Mouse (Mus musculus) cerebellum, adult 9-11 months (tissue): ENCODE results near the gene Gm12216.
"Not testable (repeated sequence)": the region's sequence is repeated elsewhere in the genome, so short reads cannot be mapped to it uniquely, and the experiment has no call there.

Source experiments
- DNase-seq: peaks from one replicate; pipeline ENCODE4 v3.0.0; 2022

Gene Gm12216

DNA sequence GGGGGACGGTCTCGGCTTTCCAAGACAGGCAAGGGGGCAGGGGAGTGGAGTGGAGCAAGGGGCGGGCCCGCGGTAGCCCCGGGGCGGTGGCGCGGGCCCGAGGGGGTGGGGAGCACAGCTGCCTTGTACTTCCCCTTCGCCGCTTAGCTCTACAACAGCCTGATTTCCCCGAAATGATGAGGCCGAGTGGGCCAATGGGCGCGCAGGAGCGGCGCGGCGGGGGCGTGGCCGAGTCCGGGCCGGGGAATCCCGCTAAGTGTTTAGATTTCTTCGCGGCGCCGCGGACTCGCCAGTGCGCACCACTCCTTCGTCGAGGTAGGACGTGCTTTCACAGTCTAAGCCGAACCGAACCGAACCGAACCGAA is 89.3 kb downstream of the Gm12216 start, which contains the start of gene Irf1:
Gene Irf1, plus strand, starts transcription at position 255 of the 365 bp plus-strand sequence.
- peak; percentile 66 for DNase-seq

DNA sequence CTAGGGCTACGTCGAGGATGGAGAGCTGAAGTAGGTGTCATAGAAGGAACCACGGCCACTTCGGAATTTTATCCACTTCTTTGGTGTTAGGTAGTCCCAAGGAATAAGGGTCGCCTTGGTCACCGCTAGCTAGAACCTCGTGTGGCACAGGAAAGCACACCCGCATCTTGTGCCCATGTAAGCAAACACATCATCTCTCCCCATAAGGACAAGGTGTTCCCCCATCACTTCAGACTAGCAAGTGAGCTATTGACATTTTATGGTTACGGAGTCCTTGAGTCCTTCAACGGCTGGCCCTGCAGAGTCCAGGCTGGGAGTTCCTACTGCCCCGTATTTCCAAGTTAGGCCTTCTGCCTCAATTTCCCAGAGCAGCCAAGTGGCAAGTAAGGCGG is 89.9 kb downstream of the Gm12216 start:
- DNase-seq: no peak

DNA sequence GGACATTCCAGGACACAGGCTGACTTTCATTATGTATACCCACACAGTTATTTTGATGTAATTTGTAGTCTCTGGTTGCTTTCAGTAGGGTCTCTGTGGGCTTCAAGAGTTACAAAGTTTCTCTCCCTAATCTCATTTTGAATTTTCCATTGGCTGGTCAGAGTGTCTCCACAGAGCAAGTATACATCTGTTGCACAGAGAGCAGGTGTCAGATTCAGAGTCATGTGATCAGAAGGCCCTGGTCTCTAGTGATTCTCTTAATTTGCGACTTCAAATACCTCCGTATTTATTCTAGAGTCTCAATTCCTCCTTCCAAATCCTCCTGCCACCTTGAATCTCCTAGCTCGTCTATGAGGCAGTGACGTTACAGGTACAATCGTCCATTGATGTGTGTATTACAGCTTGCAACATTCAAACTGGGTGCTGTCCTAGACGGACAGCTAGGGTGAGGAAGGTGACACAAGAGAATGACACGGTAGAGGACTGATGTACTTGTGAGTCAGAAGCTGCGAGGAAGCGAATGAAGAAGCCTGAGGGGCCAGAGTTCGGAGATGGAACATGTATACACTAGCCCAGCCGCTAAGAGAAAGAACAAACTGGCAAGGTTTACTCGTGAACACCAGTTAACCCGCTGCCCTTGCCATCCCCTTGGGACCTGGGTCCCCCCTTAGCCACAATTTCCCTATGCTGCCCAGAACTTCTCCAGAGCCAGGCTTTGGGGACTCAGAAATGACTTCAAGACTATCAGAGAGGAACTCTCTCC is 90.5 kb downstream of the Gm12216 start:
- no peak for DNase-seq

DNA sequence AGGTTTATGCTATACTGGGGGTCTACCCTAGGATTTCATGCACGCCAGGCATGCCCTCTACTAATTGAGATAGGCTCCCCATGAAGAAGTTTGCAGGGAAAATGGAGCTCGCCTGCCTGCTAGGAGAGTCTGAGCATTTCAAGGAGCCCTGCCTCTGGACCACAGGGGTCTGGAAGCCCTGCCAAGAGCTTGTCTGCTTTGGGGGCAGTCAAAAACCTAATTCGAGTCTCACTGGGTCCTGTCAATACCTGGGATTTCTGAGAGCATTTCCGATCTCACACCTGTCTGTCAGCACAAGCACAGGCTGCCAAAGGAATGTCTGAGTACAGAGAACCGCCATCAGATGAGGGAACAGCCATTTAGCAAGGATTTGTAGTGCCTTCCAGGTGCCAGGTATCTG is 94.5 kb downstream of the Gm12216 start:
- peak; percentile 20 for DNase-seq

DNA sequence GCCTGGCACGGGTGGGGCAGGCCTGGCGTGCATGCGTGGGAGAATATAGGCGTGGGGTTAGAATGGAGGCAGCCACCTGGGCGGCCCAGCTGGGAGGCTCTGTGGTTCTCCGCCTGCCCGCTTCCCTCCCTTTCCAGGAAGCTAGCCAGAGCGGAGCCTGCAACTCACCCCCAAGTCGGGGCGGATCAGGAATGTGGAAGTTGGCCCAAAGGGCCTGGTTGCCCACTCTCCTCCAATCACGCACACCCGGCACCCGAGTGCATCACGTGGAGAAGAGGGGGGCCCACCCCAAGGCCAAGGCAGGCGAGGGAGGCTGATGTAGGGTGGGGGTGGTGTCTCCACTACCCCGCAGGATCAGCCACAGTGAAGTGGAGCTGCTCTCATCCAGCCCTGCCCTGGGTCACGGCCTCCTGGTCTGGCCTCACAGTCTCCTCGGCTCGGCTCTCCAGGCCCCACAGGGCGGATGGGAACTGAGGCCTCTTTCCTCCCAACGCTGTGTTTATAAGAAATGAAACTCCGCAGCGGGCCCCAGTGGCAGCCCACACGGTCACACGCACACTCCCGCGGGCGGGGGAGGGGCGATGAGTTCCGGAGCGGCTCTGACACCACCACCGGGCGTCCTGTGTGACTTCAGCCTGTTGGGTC is 95.4 kb downstream of the Gm12216 start:
- peak; percentile 80 for DNase-seq

DNA sequence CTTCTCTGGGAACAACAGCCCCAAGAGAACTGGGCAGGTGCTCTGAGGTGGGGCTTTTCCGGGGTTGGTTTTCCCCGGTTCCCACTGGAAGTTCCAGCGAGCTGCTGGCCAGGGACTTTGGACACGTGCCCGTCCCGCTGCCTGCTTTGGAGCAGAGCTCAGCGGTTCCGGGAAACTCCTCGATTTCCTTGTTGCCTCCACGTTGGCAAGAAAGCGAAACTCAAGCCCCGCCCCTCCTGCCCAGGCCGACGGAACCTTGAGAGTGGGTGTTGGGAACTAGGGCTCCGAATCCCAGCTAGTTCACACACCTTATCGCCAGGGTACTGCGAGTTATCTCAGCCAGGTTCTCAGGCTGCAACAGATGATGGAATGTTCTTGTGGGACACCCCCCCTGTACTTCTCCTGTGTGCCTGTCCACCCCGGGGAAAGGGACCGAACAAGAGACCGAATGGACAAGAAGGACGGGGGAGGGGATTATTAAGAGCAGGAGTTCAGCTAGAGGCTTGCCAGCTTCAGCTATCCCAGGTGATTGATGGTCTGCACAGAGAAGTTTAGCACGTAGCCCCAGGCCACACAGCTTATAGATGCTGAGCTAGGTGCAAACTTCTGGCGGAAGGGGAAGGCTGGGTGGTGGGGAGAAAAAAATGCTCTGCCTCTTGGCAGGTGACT is 96.1 kb downstream of the Gm12216 start:
- peak; percentile 64 for DNase-seq

DNA sequence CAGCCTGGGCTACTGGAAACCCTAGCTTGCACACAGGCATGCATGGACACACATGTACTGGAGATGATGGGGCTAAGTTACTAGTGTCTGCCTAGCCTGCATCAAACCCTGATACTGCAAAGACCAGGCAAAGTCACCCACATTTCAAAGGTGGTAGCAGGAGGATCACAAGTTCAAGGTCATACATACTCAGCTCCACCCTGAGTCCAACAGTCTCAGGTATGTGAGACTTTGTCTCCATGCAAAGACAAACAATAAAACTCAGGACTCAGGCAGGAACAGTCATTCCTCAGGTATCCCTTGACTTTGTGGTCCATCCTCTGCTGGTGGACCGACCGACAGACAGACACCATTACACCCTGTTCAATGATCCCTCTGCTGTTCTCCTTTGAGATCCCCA is 96.6 kb downstream of the Gm12216 start:
- DNase-seq: no peak

DNA sequence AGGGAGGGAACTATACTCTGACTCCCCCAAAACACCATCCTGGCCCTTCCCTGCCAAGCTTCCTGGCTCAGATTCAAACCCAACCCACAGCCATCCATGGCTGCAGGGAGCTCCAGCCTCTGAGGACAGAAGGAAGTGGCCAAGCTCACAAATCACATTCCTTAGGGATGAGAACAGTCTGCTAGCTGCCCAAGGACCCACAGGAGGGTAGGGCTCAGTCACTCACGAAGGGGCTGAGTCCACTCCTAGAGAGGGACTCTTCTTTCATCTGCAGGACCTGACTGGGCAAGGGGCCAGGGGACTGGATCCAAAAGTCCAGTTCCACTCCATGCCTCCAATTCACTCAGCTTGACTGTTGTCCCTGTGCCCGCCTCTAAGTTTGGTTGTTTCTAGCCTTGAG is 97.2 kb downstream of the Gm12216 start:
- peak; percentile 50 for DNase-seq

DNA sequence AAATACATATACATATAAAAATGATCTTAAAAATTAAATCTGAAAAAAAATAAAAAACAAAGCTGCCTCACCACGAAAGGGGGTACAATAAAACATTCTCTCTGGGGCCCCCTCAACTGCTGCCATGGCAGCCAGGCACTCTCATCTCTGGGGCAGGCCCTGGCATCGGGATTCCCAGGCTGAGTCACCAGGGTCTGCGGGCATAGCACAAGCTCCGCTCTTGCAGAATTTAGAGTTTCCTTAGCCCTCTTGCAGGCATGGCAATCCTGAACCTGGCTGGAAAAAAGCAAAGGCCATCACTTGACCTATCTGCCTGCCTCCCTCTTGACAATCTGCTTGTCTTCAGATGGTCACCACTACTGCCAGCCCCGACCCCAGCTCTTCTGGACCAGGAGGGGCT is 97.8 kb downstream of the Gm12216 start:
- no peak for DNase-seq

DNA sequence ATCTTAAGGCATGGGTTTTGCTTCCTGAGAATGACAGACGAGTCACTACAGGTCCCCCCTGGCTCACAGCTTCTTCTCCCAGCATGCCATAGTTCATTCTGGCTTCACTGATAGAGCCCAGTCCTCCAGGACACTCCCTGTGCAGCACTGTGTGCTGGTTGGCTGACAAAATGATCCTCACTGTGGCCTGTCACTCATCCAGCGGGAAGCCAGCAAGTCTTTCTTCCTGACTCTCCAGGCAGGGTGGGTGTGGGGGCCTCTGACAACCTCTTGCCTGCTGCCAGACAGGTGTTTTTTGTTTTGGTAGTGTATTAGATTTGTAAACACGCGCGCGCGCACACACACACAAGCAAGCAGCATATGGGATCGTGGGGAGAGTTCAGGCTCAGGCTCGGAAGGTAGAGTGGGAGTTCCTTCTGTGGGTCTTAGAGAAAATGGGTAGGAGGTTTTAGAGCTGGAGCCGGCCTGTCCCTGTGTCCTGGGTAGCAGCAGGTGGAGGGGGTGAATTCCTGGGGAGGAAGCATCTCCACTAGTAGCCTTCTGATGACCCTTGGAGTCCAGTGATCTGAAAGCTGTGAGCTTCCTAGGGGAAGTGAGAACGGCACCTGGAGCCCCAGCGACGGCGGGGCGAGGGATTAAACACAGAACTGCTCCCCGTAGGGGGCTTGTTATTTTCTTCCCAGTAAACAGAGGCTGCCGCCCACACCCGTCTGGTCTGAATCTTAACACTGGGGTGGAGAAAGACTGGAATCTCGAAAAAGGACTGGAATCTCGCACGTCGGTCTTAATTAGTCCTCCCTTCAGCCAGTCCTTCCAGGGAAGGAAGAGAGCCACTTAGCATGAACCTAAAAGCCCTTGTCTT is 99.3 kb downstream of the Gm12216 start:
- DNase-seq: no peak

DNA sequence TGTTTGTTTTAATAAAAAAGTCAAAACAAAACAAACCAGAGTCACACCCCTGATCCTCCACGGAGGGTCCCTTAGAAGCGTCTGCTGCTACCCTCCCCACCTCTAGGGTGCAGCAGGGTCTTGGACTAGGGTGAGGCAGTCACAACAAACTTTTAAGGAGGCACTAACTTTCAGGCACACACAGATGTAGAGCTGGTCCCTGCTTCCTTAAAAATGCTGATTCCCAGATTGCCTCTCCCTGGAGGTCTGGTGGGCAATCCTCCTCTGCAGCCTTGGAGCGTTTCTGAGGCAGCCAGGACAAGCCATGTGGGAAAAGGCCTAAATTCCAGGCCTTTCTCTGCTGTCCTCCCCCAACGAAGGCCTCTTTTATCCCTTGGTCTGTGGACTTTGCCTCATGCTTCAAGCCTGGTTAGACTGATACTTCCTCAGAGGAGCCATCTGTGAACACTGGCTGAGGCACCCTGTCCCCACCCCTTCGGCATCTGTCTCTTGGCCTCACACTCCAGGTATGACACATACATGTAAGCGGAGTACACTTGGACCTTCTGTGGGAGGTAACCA is 100.2 kb downstream of the Gm12216 start:
- DNase-seq: no peak

DNA sequence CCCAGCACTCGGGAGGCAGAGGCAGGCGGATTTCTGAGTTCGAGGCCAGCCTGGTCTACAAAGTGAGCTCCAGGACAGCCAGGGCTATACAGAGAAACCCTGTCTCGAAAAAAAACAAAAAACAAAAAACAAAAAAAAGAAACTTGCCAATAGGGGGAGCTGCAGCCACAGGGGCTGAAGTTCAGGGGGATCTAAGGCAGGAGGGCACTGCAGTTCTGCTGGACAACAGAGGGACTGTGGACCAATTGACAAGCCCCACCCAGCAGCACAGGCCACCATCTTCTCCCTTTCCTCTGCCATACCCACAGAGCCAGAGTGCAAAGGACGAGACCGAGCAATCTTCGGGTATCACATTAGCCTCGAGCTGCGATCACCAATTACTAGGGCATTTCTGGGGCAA is 101.0 kb downstream of the Gm12216 start:
- not testable (repeated sequence) for DNase-seq

DNA sequence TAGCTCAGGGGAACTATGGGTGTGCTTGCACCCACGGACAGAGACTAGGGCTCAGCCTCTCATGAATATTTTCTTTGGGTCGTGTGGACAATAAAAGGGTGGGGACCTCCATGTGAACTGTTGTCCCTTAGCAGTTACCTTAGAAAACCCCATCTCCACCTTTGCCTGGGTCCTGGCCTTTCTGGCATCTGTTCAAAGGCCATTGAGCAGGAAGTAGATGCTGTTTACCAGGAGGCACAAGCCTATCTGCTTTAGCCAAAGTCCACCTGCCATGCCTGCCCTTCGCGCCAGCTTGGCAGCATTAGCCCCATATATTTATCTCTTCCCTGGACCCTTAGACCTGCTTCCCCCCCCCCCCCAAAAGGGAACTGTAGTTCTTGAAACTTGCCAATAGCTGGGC is 101.4 kb downstream of the Gm12216 start:
- DNase-seq: no peak

DNA sequence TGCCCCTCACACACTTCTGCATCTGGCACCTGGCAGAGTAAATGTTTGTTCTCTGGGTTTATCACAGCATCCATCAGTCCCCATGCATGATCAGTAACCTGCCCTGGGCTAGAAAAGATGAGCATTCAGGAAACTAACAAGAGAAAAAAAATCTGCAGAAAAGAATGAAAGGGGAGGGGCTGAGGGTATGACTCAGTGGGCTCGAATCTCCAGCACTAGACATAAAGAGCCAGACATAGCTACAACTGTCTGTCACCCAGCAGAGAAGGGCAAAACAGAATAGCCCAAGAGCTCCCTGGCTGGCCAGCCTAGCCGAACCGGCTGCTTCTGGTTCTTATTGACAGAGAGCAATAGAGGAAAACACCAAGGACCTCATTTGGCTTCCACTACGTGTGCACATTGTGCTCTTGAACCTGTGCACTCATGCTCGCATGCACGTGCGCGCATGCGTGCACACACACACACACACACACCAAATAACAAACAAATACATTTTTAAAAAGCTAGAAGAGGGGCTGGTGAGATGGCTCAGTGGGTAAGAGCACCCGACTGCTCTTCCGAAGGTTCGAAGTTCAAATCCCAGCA is 104.0 kb downstream of the Gm12216 start:
- no peak for DNase-seq

DNA sequence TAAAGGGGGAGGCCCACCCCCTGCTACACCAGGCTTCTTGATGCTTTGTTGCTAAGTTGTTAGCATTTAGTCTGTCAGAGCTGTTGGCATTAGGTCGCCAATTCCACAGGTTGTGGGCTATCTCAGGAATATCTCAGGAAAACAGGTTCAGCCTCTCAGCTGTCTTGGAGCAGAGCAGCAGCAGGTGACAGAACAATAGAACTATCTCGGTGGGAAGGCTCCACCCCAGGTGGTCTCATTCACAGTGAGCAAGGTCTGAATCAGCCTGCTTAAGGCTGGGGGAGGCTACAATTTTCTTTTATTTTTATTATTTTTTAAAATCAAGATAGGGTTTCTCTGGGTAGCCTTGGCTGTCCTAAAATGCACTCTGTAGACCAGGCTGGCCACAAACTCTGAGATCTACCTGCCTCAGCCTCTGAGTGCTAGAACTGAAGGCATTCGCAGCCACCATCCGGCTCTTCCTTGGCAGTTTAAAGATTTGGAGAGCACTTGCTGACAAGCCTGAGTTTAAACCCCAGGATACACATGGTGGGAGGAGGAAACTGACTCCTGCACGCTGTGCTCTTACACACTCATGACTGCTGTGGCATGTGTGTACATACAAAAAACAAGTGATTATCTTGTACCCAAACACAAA is 109.2 kb downstream of the Gm12216 start:
- DNase-seq: no peak

DNA sequence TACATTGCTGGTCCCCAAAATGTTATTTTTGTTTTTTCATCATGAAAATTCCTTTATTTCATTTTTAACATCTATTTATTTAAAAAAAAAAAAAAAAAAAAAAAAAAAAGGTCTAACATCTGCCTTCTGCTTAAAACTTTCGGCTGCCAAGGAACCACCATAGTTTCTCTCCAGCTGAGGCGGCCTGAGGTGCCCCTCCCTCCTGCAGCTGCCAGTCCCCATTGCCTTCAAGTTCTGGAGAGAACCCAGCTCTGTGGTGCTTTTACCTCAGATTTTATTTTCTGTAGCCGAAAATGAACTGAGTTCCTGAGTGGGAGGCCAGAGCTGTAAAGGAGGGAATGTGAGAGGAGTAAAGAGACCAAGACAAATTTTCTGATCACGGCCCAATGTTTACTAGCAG is 109.8 kb downstream of the Gm12216 start:
- DNase-seq: no peak

DNA sequence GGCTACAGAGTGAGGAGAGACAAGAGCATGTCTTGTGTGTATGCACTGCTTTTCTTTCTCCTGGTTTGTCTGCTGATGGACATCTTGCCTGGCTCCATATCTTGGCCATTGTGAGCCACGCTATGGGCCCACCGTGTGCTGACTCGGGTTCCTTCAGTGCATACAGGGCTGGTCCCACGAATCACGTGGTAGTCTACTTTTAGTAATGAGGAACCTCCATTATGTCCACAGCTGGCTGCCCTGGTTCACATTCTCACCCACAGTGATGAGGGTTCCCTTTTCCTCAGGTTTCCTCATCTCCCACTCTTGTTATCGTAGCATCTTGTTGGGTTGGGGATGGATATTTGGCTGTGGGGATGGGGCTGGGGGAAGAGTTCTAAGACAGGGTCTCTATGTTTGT is 110.4 kb downstream of the Gm12216 start:
- DNase-seq: no peak

DNA sequence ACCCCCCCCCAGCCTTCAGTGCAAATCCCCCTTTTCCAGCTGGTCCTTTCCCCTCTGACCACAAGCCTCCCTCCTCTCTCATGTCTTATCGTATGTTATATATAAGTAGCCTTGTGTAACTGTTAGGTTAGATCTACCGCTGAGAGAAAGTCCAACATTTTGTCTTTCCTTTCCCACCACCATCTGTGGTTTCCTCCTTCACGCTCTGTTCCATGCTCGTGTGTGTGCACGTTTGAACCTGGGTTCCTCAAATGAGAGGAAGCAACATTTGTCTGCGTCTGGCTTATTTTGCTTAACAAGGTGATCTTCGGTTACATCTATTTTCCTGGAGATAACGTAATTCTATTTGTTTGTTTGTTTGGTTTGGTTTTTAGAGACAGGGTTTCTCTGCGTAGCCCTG is 111.1 kb downstream of the Gm12216 start:
- DNase-seq: no peak

DNA sequence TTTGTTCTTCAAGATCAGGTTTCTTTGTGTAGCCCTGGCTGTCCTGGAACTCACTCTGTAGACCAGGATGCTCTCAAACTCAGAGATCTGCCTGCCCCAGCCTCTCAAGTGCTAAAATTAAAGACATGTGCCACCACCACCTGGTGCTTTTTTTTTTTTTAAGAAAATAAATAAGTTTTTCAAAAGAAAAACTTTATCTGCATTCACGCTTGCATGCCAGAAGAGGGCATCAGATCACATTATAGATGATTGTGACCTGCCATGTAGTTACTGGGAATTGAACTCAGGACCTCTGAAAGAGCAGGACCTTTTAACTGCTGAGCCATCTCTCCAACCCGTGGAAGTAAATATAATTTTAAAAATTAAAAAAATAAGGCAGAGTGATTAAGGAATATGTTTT is 113.8 kb downstream of the Gm12216 start:
- DNase-seq: no peak

DNA sequence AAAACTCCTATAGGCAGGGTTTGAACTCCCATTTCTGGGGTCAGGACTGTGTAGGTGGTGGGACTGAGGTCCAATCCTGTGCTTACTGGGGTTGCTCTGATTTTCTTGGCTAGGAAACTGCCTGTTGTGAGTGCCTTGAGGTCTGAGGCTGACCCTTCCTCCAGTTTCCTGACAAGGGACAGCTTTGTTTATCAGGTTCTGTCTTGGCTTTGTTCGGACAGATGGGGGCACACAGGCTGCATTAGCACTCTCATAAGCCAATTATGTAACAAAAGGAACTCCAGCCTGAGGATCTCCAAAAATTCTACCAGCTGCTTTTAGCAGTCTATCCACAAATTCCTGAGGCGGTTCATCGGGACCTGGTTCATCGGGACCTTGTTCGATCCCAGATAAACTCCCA is 116.7 kb downstream of the Gm12216 start:
- DNase-seq: no peak

DNA sequence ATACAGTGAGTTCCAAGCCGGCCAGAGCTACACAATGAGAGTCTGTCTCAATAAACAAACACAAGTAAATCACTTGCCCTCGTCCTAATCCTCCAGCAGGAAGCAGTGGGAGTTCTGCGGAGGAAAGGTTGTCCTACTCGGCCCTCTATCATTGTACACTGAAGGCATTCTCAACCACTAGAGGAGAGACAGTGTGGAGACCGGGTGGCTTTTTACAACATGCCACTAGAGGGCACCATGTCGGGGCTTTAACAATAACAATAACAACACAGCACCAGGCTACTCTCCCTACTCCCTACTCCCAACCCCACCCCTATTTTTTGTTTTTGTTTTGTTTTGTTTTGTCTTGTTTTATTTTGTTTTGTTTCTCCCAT is 121.5 kb downstream of the Gm12216 start:
- peak; percentile 30 for DNase-seq
